Mouse (Mus musculus) E14TG2a.4 (cell line): Measurements from ENCODE around the gene Scamp1.

Source experiments
- H3K27me3 ChIP-seq: 2 replicates; pipeline ENCODE4 v1.6.1; 2014; ENCODE audit warnings: low read length, control low read depth; ENCODE audit not compliant: insufficient read depth
- H3K36me3 ChIP-seq: 2 replicates; pipeline ENCODE4 v1.6.1; 2014; ENCODE audit warnings: low read length, control low read depth; ENCODE audit not compliant: insufficient read depth
- H3K4me1 ChIP-seq: replicated peaks from 2 replicates; pipeline ENCODE4 v1.6.1; 2014; ENCODE audit warnings: low read depth, low read length, control low read depth
- H3K4me3 ChIP-seq: replicated peaks from 2 replicates; pipeline ENCODE4 v1.5.1; 2014; ENCODE audit warnings: mild to moderate bottlenecking, low read length
- H3K9me3 ChIP-seq: 2 replicates; pipeline ENCODE4 v1.6.1; 2014; ENCODE audit warnings: low read length, control low read depth
- CTCF ChIP-seq: conservative IDR thresholded peaks from 2 replicates; pipeline ENCODE4 v1.5.1; 2014; ENCODE audit warnings: low read length
- NANOG ChIP-seq: IDR thresholded peaks from 2 replicates; pipeline ENCODE4 v1.6.1; 2014; ENCODE audit warnings: borderline replicate concordance, low read length, mixed read lengths
- POU5F1 ChIP-seq: IDR thresholded peaks from 2 replicates; pipeline ENCODE4 v1.6.1; 2014; ENCODE audit warnings: low read length, borderline replicate concordance

The Scamp1 gene

GRCm38 (mm10) chr13:94266530-94266929 lies 19.1 kb downstream of the Scamp1 start:
- Histone ChIP-seq H3K36me3 (no peaks in the 10 kb centered on the region), H3K9me3 (no peaks in the 10 kb centered on the region), H3K4me1 (peaks cover 73% of the 10 kb centered on the region), H3K4me3 (no peak overlapping the region), H3K27me3 (no peaks in the 10 kb centered on the region)
- TF ChIP-seq NANOG (no peak), POU5F1 (no peak), CTCF (no peak)

- no peak for TF ChIP-seq POU5F1
- no peak for TF ChIP-seq CTCF
- TF ChIP-seq NANOG, result no peak
- Histone ChIP-seq H3K4me1 (peaks cover 74% of the 10 kb centered on the region), H3K9me3 (no peaks in the 10 kb centered on the region), H3K27me3 (no peaks in the 10 kb centered on the region), H3K36me3 (no peaks in the 10 kb centered on the region), H3K4me3 (no peak overlapping the region)
These were observed 20.4 kb downstream of the Scamp1 start for GRCm38 (mm10) chr13:94265291-94265690.

DNA sequence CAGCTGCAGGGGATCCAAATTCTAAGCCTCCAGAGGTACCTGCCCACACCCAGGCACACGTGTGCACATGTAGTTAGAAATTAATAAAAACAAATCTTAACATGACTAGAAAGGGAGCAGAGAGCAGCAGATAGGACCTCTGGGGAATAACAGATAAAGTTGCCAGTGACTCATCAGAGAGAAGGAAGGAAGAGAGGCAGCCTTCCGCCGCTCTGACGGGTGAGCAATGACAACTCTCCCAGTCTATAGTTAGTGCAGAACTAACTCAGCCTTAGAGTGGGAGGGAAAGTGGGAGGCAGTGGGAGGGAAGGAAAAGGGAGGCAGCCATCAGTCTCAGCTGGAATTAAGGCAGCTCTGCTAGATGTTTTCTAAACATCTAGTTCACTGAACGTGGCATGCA lies 21.7 kb downstream of the Scamp1 start:
- no peak for TF ChIP-seq NANOG
- no peaks in the 10 kb centered on the region for H3K36me3 ChIP-seq
- no peak overlapping the region for H3K4me3 ChIP-seq
- H3K9me3 ChIP-seq, result no peaks in the 10 kb centered on the region
- H3K27me3 ChIP-seq, result no peaks in the 10 kb centered on the region
- peaks cover 67% of the 10 kb centered on the region for H3K4me1 ChIP-seq

- no peak for TF ChIP-seq POU5F1
- no peak for TF ChIP-seq NANOG
- no peak for TF ChIP-seq CTCF
- no peaks in the 10 kb centered on the region for H3K9me3 ChIP-seq
- H3K4me3 ChIP-seq, result no peak overlapping the region
- no peaks in the 10 kb centered on the region for H3K27me3 ChIP-seq
- H3K4me1 ChIP-seq, result peaks cover 59% of the 10 kb centered on the region
- H3K36me3 ChIP-seq, result no peaks in the 10 kb centered on the region
These were observed 23.1 kb downstream of the Scamp1 start for GRCm38 (mm10) chr13:94262551-94262950.

DNA sequence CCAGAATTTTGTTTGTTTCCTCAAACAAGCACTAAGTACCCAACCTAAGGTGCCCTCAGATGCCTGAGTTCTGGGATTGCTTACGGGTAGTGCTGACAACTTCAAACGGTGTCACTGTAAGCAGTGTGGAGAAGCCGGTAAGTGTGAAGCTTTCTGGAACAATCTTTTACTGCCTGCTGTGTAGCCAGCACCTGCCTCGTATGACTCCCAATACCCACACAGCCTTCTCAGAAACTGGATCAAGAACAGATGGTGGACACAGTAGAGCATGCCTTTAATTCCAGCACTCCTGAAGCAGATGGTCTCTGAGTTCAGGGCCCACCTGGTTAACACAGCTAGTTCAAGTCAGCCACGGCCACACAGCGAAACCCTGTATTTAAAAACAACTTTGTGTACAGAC lies 24.0 kb downstream of the Scamp1 start:
- H3K27me3 ChIP-seq, result no peaks in the 10 kb centered on the region
- H3K36me3 ChIP-seq, result no peaks in the 10 kb centered on the region
- H3K9me3 ChIP-seq, result no peaks in the 10 kb centered on the region
- no peak for TF ChIP-seq POU5F1
- TF ChIP-seq CTCF, result no peak
- no peak for TF ChIP-seq NANOG
- peaks cover 51% of the 10 kb centered on the region for H3K4me1 ChIP-seq
- no peak overlapping the region for H3K4me3 ChIP-seq

DNA sequence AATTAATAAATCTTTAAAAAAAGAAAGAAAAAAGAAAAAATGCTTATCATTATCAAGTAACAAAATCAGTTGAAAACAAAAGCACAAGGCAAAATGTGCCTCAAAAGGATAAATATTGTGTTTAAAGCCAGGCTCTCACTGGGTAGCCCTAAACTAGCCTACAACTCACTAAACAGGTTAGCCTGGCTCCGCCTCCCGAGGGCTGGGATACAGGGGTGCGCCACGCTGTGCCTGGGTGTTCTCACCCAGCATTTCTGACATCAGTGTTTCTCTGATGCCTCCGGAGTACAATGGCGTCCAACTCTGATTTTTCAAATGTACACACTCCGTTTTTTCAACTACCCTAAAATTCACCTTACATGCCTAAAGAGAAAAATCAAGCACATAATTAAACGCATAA lies 24.7 kb downstream of the Scamp1 start:
- Histone ChIP-seq H3K27me3 (no peaks in the 10 kb centered on the region), H3K36me3 (no peaks in the 10 kb centered on the region), H3K4me3 (no peak overlapping the region), H3K4me1 (peaks cover 44% of the 10 kb centered on the region), H3K9me3 (no peaks in the 10 kb centered on the region)
- TF ChIP-seq POU5F1 (no peak), CTCF (no peak), NANOG (no peak)

GRCm38 (mm10) chr13:94259210-94259609 lies 26.4 kb downstream of the Scamp1 start:
- TF ChIP-seq POU5F1, result no peak
- TF ChIP-seq CTCF, result no peak
- no peak for TF ChIP-seq NANOG
- no peaks in the 10 kb centered on the region for H3K36me3 ChIP-seq

DNA sequence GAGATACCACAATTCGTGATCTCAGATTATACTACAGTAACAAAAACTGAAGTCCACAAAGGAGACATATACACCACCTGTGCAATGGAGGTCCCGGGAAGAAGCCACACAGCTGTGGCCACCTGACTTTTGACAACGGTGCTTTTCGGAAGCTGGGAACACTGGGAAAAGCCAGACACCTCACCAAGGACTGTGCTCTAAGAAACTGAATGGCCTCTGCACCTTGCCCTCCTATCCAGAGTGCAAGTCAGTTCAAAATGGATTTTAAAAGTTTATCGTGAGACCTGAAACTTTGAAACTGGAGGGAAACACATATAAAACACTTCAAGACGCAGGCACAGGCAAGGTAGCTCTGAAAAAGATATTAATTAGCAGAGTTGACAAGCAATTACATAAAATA lies 27.1 kb downstream of the Scamp1 start:
- no peak for TF ChIP-seq NANOG
- TF ChIP-seq POU5F1, result no peak
- no peak for TF ChIP-seq CTCF
- Histone ChIP-seq H3K27me3 (no peaks in the 10 kb centered on the region), H3K4me3 (no peak overlapping the region), H3K36me3 (no peaks in the 10 kb centered on the region), H3K9me3 (no peaks in the 10 kb centered on the region), H3K4me1 (peaks cover 30% of the 10 kb centered on the region)

More at GRCm38 (mm10) chr13:94259210-94259609, 26.4 kb downstream of the Scamp1 start:
- Histone ChIP-seq H3K9me3 (no peaks in the 10 kb centered on the region), H3K4me1 (peaks cover 32% of the 10 kb centered on the region), H3K4me3 (no peak overlapping the region), H3K27me3 (no peaks in the 10 kb centered on the region)

- no peaks in the 10 kb centered on the region for H3K9me3 ChIP-seq
- no peaks in the 10 kb centered on the region for H3K27me3 ChIP-seq
- H3K36me3 ChIP-seq, result no peaks in the 10 kb centered on the region
- TF ChIP-seq CTCF, result no peak
- no peak for TF ChIP-seq NANOG
- no peak for TF ChIP-seq POU5F1
- peaks cover 27% of the 10 kb centered on the region for H3K4me1 ChIP-seq
- H3K4me3 ChIP-seq, result no peak overlapping the region
These were observed 27.9 kb downstream of the Scamp1 start for GRCm38 (mm10) chr13:94257711-94258110.
